Mouse (Mus musculus): ENCODE data around the gene Fzd4. TPM values are rescaled to one million over a fixed set of nuclear protein-coding genes. Genes with fewer than 3 reads are reported as not detected.

Fzd4 gene
- polyA plus RNA-seq, 1 experiment = 0.09 TPM

GRCm38 (mm10) chr7:89410294-89410693 lies 6.1 kb downstream of the Fzd4 start:
- no peak overlapping the region for H3K4me3 ChIP-seq (replicated peaks)

GRCm38 (mm10) chr7:89411346-89411745 lies 7.2 kb downstream of the Fzd4 start:
- TF ChIP-seq FLI1 (IDR thresholded peaks at IDR 0.05; ENCODE audit: low read length) = no peak
- H3K4me1 ChIP-seq = peaks cover 16% of the 10 kb centered on the region
- H3K4me3 ChIP-seq (replicated peaks) = no peak overlapping the region

More at GRCm38 (mm10) chr7:89410294-89410693, 6.1 kb downstream of the Fzd4 start:
- TF ChIP-seq FLI1 (IDR thresholded peaks at IDR 0.05; ENCODE audit: low read length) (no peak), GATA1 (IDR thresholded peaks at IDR 0.05; ENCODE audit: borderline replicate concordance, low read length) (no peak)
- Histone ChIP-seq H3K9me3 (no peaks in the 10 kb centered on the region), H3K36me3 (replicated peaks; ENCODE audit: low read length) (no peaks in the 10 kb centered on the region), H3K4me1 (peaks cover 11% of the 10 kb centered on the region), H3K27me3 (replicated peaks) (peaks cover 22% of the 10 kb centered on the region)

GRCm38 (mm10) chr7:89412094-89412493 lies 7.9 kb downstream of the Fzd4 start:
- no peak overlapping the region for H3K4me3 ChIP-seq (replicated peaks)
- no peak for TF ChIP-seq GATA1 (IDR thresholded peaks at IDR 0.05; ENCODE audit: borderline replicate concordance, low read length)
- TF ChIP-seq FLI1 (IDR thresholded peaks at IDR 0.05; ENCODE audit: low read length) = no peak
- H3K27me3 ChIP-seq (replicated peaks) = peaks cover 12% of the 10 kb centered on the region
- peaks cover 19% of the 10 kb centered on the region for H3K4me1 ChIP-seq
- no peaks in the 10 kb centered on the region for H3K36me3 ChIP-seq (replicated peaks; ENCODE audit: low read length)
- no peaks in the 10 kb centered on the region for H3K9me3 ChIP-seq

More at GRCm38 (mm10) chr7:89411346-89411745, 7.2 kb downstream of the Fzd4 start:
- peaks cover 16% of the 10 kb centered on the region for H3K27me3 ChIP-seq (replicated peaks)
- no peaks in the 10 kb centered on the region for H3K36me3 ChIP-seq (replicated peaks; ENCODE audit: low read length)
- H3K9me3 ChIP-seq = no peaks in the 10 kb centered on the region

- Histone ChIP-seq H3K4me3 (replicated peaks) (no peak overlapping the region), H3K9me3 (no peaks in the 10 kb centered on the region), H3K36me3 (replicated peaks; ENCODE audit: low read length) (no peaks in the 10 kb centered on the region), H3K27me3 (replicated peaks) (peaks cover 7% of the 10 kb centered on the region), H3K4me1 (peaks cover 26% of the 10 kb centered on the region)
- no peak for TF ChIP-seq FLI1 (IDR thresholded peaks at IDR 0.05; ENCODE audit: low read length)
- no peak for TF ChIP-seq GATA1 (IDR thresholded peaks at IDR 0.05; ENCODE audit: borderline replicate concordance, low read length)
These were observed 11.9 kb downstream of the Fzd4 start for GRCm38 (mm10) chr7:89416027-89416426.

GRCm38 (mm10) chr7:89417707-89418106 lies 13.6 kb downstream of the Fzd4 start:
- TF ChIP-seq GATA1 (IDR thresholded peaks at IDR 0.05; ENCODE audit: borderline replicate concordance, low read length) (no peak), FLI1 (IDR thresholded peaks at IDR 0.05; ENCODE audit: low read length) (no peak)
- H3K9me3 ChIP-seq = no peaks in the 10 kb centered on the region
- H3K4me1 ChIP-seq = peaks cover 19% of the 10 kb centered on the region
- H3K36me3 ChIP-seq (replicated peaks; ENCODE audit: low read length) = no peaks in the 10 kb centered on the region
- no peak overlapping the region for H3K4me3 ChIP-seq (replicated peaks)
- peaks cover 7% of the 10 kb centered on the region for H3K27me3 ChIP-seq (replicated peaks)

GRCm38 (mm10) chr7:89418127-89418653 lies 14.0 kb downstream of the Fzd4 start:
- no peak overlapping the region for H3K4me3 ChIP-seq (replicated peaks)
- H3K9me3 ChIP-seq = no peaks in the 10 kb centered on the region
- H3K27me3 ChIP-seq (replicated peaks) = peaks cover 5% of the 10 kb centered on the region
- no peaks in the 10 kb centered on the region for H3K36me3 ChIP-seq (replicated peaks; ENCODE audit: low read length)
- TF ChIP-seq FLI1 (IDR thresholded peaks at IDR 0.05; ENCODE audit: low read length) = no peak
- no peak for TF ChIP-seq GATA1 (IDR thresholded peaks at IDR 0.05; ENCODE audit: borderline replicate concordance, low read length)
- H3K4me1 ChIP-seq = peaks cover 19% of the 10 kb centered on the region

GRCm38 (mm10) chr7:89418917-89419679 lies 14.9 kb downstream of the Fzd4 start:
- no peak for TF ChIP-seq FLI1 (IDR thresholded peaks at IDR 0.05; ENCODE audit: low read length)
- TF ChIP-seq GATA1 (IDR thresholded peaks at IDR 0.05; ENCODE audit: borderline replicate concordance, low read length) = no peak
- Histone ChIP-seq H3K36me3 (replicated peaks; ENCODE audit: low read length) (no peaks in the 10 kb centered on the region), H3K9me3 (no peaks in the 10 kb centered on the region), H3K27me3 (replicated peaks) (peaks cover 1% of the 10 kb centered on the region), H3K4me3 (replicated peaks) (peak overlapping the region; percentile 78), H3K4me1 (peaks cover 19% of the 10 kb centered on the region)

- no peak for TF ChIP-seq GATA1 (IDR thresholded peaks at IDR 0.05; ENCODE audit: borderline replicate concordance, low read length)
- no peak for TF ChIP-seq FLI1 (IDR thresholded peaks at IDR 0.05; ENCODE audit: low read length)
- H3K4me1 ChIP-seq = peaks cover 13% of the 10 kb centered on the region
- peaks cover 7% of the 10 kb centered on the region for H3K27me3 ChIP-seq (replicated peaks)
- no peaks in the 10 kb centered on the region for H3K9me3 ChIP-seq
- H3K36me3 ChIP-seq (replicated peaks; ENCODE audit: low read length) = no peaks in the 10 kb centered on the region
- no peak overlapping the region for H3K4me3 ChIP-seq (replicated peaks)
These were observed 17.1 kb downstream of the Fzd4 start for GRCm38 (mm10) chr7:89421294-89421693.

- peaks cover 10% of the 10 kb centered on the region for H3K4me1 ChIP-seq
- H3K27me3 ChIP-seq (replicated peaks) = peaks cover 7% of the 10 kb centered on the region
- H3K4me3 ChIP-seq (replicated peaks) = no peak overlapping the region
- H3K9me3 ChIP-seq = no peaks in the 10 kb centered on the region
- H3K36me3 ChIP-seq (replicated peaks; ENCODE audit: low read length) = no peaks in the 10 kb centered on the region
- TF ChIP-seq GATA1 (IDR thresholded peaks at IDR 0.05; ENCODE audit: borderline replicate concordance, low read length) = no peak
- no peak for TF ChIP-seq FLI1 (IDR thresholded peaks at IDR 0.05; ENCODE audit: low read length)
These were observed 18.5 kb downstream of the Fzd4 start for GRCm38 (mm10) chr7:89422650-89423049.

GRCm38 (mm10) chr7:89423194-89423593 lies 19.0 kb downstream of the Fzd4 start:
- Histone ChIP-seq H3K36me3 (replicated peaks; ENCODE audit: low read length) (no peaks in the 10 kb centered on the region), H3K9me3 (no peaks in the 10 kb centered on the region), H3K27me3 (replicated peaks) (peaks cover 7% of the 10 kb centered on the region), H3K4me3 (replicated peaks) (no peak overlapping the region), H3K4me1 (peaks cover 7% of the 10 kb centered on the region)
- TF ChIP-seq GATA1 (IDR thresholded peaks at IDR 0.05; ENCODE audit: borderline replicate concordance, low read length) = no peak
- TF ChIP-seq FLI1 (IDR thresholded peaks at IDR 0.05; ENCODE audit: low read length) = no peak
